Mouse (Mus musculus) megakaryocyte-erythroid progenitor cell, adult 5-6 weeks (primary cell): ENCODE data around the gene Sema5a. TPM values are rescaled to one million over a fixed set of nuclear protein-coding genes. Genes with fewer than 3 reads are reported as not detected.

Experiments
- ATAC-seq: replicated peaks from 2 replicates; pipeline ENCODE4 v1.8.0; 2016; ENCODE audit warnings: mild to moderate bottlenecking, inconsistent platforms; ENCODE audit not compliant: severe bottlenecking, poor library complexity, low FRiP score, low TSS enrichment
- total RNA-seq, 2 experiments: library from RNA; stranded (forward) in 1 of 2; stranded (reverse) in 1 of 2; fragments of 200-1000, 215-1000 nt in 1 of 2; fragments of >200 nt in 1 of 2; fragmentation: Nextera tagmentation in 1 of 2; gene quantifications; 2 replicates each; pipeline ENCODE4 v1.2.3; 2014 to 2017

The Sema5a gene
- total RNA-seq, 2 experiments from 2014 or later: not detected

- no peak for ATAC-seq
Observed at GRCm38 (mm10) chr15:32505941-32506340, 261.3 kb downstream of the Sema5a start.

- no peak for ATAC-seq
Observed at GRCm38 (mm10) chr15:32508282-32508681, 263.7 kb downstream of the Sema5a start.

- ATAC-seq: no peak
Observed at GRCm38 (mm10) chr15:32514877-32515276, 270.3 kb downstream of the Sema5a start.

GRCm38 (mm10) chr15:32517954-32518353 lies 273.3 kb downstream of the Sema5a start:
- no peak for ATAC-seq

GRCm38 (mm10) chr15:32532539-32532938 lies 287.9 kb downstream of the Sema5a start:
- no peak for ATAC-seq

- no peak for ATAC-seq
Observed at GRCm38 (mm10) chr15:32533541-32534080, 289.0 kb downstream of the Sema5a start.

GRCm38 (mm10) chr15:32536755-32537503 lies 292.3 kb downstream of the Sema5a start:
- no peak for ATAC-seq

GRCm38 (mm10) chr15:32537504-32537792 lies 292.8 kb downstream of the Sema5a start:
- ATAC-seq: no peak

GRCm38 (mm10) chr15:32538092-32538491 lies 293.5 kb downstream of the Sema5a start:
- no peak for ATAC-seq

- ATAC-seq: no peak
Observed at GRCm38 (mm10) chr15:32542746-32543145, 298.1 kb downstream of the Sema5a start.

- ATAC-seq: no peak
Observed at GRCm38 (mm10) chr15:32543181-32543580, 298.6 kb downstream of the Sema5a start.

- ATAC-seq: no peak
Observed at GRCm38 (mm10) chr15:32545455-32545854, 300.8 kb downstream of the Sema5a start.

- no peak for ATAC-seq
Observed at GRCm38 (mm10) chr15:32546746-32547145, 302.1 kb downstream of the Sema5a start.

- ATAC-seq: no peak
Observed at GRCm38 (mm10) chr15:32558925-32559324, 314.3 kb downstream of the Sema5a start.

GRCm38 (mm10) chr15:32562600-32562999 lies 318.0 kb downstream of the Sema5a start:
- no peak for ATAC-seq

GRCm38 (mm10) chr15:32568181-32568857 lies 323.7 kb downstream of the Sema5a start:
- ATAC-seq: no peak

GRCm38 (mm10) chr15:32568858-32569387 lies 324.3 kb downstream of the Sema5a start:
- ATAC-seq: no peak

- no peak for ATAC-seq
Observed at GRCm38 (mm10) chr15:32574327-32574726, 329.7 kb downstream of the Sema5a start.

GRCm38 (mm10) chr15:32575212-32575611 lies 330.6 kb downstream of the Sema5a start:
- ATAC-seq: no peak

- ATAC-seq: no peak
Observed at GRCm38 (mm10) chr15:32579351-32579750, 334.7 kb downstream of the Sema5a start.

- ATAC-seq: no peak
Observed at GRCm38 (mm10) chr15:32590641-32591040, 346.0 kb downstream of the Sema5a start.
